Mouse (Mus musculus): ENCODE measurements around the gene Rgma. TPM values are rescaled to one million over a fixed set of nuclear protein-coding genes. Genes with fewer than 3 reads are reported as not detected.

The Rgma gene
- total and polyA plus RNA-seq, 2 experiments from 2014 or later: 39.9 to 96.4 TPM

- Histone ChIP-seq H3K27ac (ENCODE audit: low read depth, low read length) (peak overlapping the region; percentile 85), H3K9me3 (ENCODE audit: low read length) (no peaks in the 10 kb centered on the region), H3K36me3 (ENCODE audit: insufficient read depth) (no peaks in the 10 kb centered on the region), H3K9ac (peak overlapping the region; percentile 77), H3K4me1 (ENCODE audit: insufficient read depth) (0 out of 2 replicates have a peak, but pooled peaks cover 5% of the 10 kb centered on the region), H3K27me3 (ENCODE audit: insufficient read depth, low read length) (no peaks in the 10 kb centered on the region; the same call in 1 of the 2 replicates), H3K4me2 (ENCODE audit: low read depth) (peak overlapping the region; percentile 95), H3K4me3 (ENCODE audit: low read depth, low read length) (peak overlapping the region; percentile 81)
- no peak for ATAC-seq
- DNase-seq: no peak
- WGBS: 41% methylated on average over 6 of the region's 6 CpGs
- TF ChIP-seq CTCF (IDR thresholded peaks at IDR 0.05; ENCODE audit: low read depth): no peak
Measured at GRCm38 (mm10) chr7:73378034-73378433, 2.7 kb downstream of the Rgma start.

GRCm38 (mm10) chr7:73382843-73383242 lies 7.5 kb downstream of the Rgma start:
- DNase-seq (no peak), ATAC-seq (no peak)
- Histone ChIP-seq H3K4me3 (ENCODE audit: low read depth, low read length) (no peak overlapping the region), H3K9ac (no peak overlapping the region), H3K27me3 (ENCODE audit: insufficient read depth, low read length) (no peaks in the 10 kb centered on the region), H3K36me3 (ENCODE audit: insufficient read depth) (no peaks in the 10 kb centered on the region), H3K27ac (ENCODE audit: low read depth, low read length) (no peak overlapping the region), H3K4me2 (ENCODE audit: low read depth) (0 out of 2 replicates have a peak overlapping the region, but pooled peaks have one; percentile 6), H3K9me3 (ENCODE audit: low read length) (no peaks in the 10 kb centered on the region), H3K4me1 (ENCODE audit: insufficient read depth) (0 out of 2 replicates have a peak, but pooled peaks cover 8% of the 10 kb centered on the region)
- 49% methylated on average over 7 of the region's 7 CpGs for WGBS
- TF ChIP-seq CTCF (IDR thresholded peaks at IDR 0.05; ENCODE audit: low read depth): no peak

- no peak overlapping the region for H3K4me3 ChIP-seq (ENCODE audit: low read depth, low read length)
- no peaks in the 10 kb centered on the region for H3K36me3 ChIP-seq (ENCODE audit: insufficient read depth)
- no peak overlapping the region for H3K9ac ChIP-seq
- DNase-seq: no peak
- H3K4me2 ChIP-seq (ENCODE audit: low read depth): no peak overlapping the region
- H3K27me3 ChIP-seq (ENCODE audit: insufficient read depth, low read length): no peaks in the 10 kb centered on the region
- H3K27ac ChIP-seq (ENCODE audit: low read depth, low read length): no peak overlapping the region
- 64% methylated on average over 2 of the region's 2 CpGs for WGBS
- H3K9me3 ChIP-seq (ENCODE audit: low read length): no peaks in the 10 kb centered on the region
- no peak for ATAC-seq
- peak; percentile 43 for TF ChIP-seq CTCF (IDR thresholded peaks at IDR 0.05; ENCODE audit: low read depth)
- peaks cover 27% of the 10 kb centered on the region for H3K4me1 ChIP-seq (ENCODE audit: insufficient read depth)
Measured at GRCm38 (mm10) chr7:73388866-73389265, 13.6 kb downstream of the Rgma start.

DNA sequence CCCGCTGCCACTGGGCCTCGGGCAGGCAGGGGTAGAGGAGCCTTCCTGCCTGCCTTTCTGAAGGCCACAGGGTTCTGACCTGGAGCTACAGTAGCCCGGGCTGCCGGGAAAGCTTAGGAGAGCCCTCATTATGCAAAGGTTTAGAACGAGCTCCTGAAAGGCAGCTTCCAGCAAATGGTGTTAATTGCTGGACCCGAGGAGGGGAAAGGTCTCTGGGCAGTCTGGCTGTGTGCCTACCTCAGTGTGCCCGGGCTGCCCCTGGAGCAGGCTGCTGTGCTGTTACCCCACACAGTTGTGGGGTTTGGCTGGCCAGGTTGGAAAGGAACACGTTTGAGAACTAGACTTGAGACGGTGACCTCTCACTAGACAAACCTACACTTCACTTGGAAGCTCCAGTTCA lies 14.1 kb downstream of the Rgma start:
- 8% methylated on average over 9 of the region's 9 CpGs for WGBS
- peaks cover 27% of the 10 kb centered on the region for H3K4me1 ChIP-seq (ENCODE audit: insufficient read depth)
- no peaks in the 10 kb centered on the region for H3K36me3 ChIP-seq (ENCODE audit: insufficient read depth)
- no peak for DNase-seq
- H3K9me3 ChIP-seq (ENCODE audit: low read length): no peaks in the 10 kb centered on the region
- H3K27ac ChIP-seq (ENCODE audit: low read depth, low read length): peak overlapping the region; percentile 83; the same call in 1 of the 2 replicates
- ATAC-seq: no peak
- no peak for TF ChIP-seq CTCF (IDR thresholded peaks at IDR 0.05; ENCODE audit: low read depth)
- H3K27me3 ChIP-seq (ENCODE audit: insufficient read depth, low read length): no peaks in the 10 kb centered on the region
- peak overlapping the region; percentile 93; the same call in 1 of the 2 replicates for H3K4me2 ChIP-seq (ENCODE audit: low read depth)
- H3K4me3 ChIP-seq (ENCODE audit: low read depth, low read length): 0 out of 2 replicates have a peak overlapping the region, but pooled peaks have one; percentile 51
- 0 out of 2 replicates have a peak overlapping the region, but pooled peaks have one; percentile 65 for H3K9ac ChIP-seq

DNA sequence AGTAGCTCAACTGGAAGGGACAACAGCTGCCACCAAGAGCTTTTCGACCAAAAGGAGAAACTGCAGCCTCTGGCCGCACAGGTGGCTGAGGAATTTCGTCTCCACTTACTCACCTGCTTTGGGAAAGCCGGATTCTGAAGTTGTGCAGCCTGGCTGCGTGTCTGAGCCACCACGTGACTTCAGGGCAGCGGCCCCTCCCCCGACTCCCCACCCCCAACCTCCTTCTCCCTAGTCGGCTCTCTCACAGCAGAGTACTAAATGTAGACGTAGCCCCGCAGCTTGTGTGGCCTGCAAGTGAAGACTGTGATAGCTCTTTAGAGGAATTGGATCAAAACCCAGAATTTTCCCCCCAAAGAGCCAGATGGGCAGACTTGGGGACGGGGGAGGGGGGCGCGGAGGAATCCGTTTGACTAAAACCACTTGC lies 14.6 kb downstream of the Rgma start:
- peak; percentile 67 for DNase-seq
- 4% methylated on average over 15 of the region's 15 CpGs for WGBS

GRCm38 (mm10) chr7:73390426-73391001 lies 15.2 kb downstream of the Rgma start:
- H3K27me3 ChIP-seq (ENCODE audit: insufficient read depth, low read length): no peaks in the 10 kb centered on the region
- H3K9ac ChIP-seq: peak overlapping the region; percentile 65
- H3K9me3 ChIP-seq (ENCODE audit: low read length): no peaks in the 10 kb centered on the region
- 1% methylated on average over 18 of the region's 18 CpGs for WGBS
- peak overlapping the region; percentile 51 for H3K4me3 ChIP-seq (ENCODE audit: low read depth, low read length)
- no peak for TF ChIP-seq CTCF (IDR thresholded peaks at IDR 0.05; ENCODE audit: low read depth)
- H3K36me3 ChIP-seq (ENCODE audit: insufficient read depth): no peaks in the 10 kb centered on the region
- DNase-seq: peak; percentile 50
- peak; percentile 15 for ATAC-seq
- H3K27ac ChIP-seq (ENCODE audit: low read depth, low read length): peak overlapping the region; percentile 83
- H3K4me1 ChIP-seq (ENCODE audit: insufficient read depth): peaks cover 27% of the 10 kb centered on the region
- peak overlapping the region; percentile 93 for H3K4me2 ChIP-seq (ENCODE audit: low read depth)

More for the DNA sequence above, 14.6 kb downstream of the Rgma start:
- ATAC-seq: peak; percentile 28
- Histone ChIP-seq H3K27me3 (ENCODE audit: insufficient read depth, low read length) (no peaks in the 10 kb centered on the region), H3K4me1 (ENCODE audit: insufficient read depth) (peaks cover 27% of the 10 kb centered on the region), H3K4me3 (ENCODE audit: low read depth, low read length) (peak overlapping the region; percentile 51), H3K9ac (peak overlapping the region; percentile 65), H3K27ac (ENCODE audit: low read depth, low read length) (peak overlapping the region; percentile 83), H3K36me3 (ENCODE audit: insufficient read depth) (no peaks in the 10 kb centered on the region), H3K9me3 (ENCODE audit: low read length) (no peaks in the 10 kb centered on the region), H3K4me2 (ENCODE audit: low read depth) (peak overlapping the region; percentile 93)
- no peak for TF ChIP-seq CTCF (IDR thresholded peaks at IDR 0.05; ENCODE audit: low read depth)

DNA sequence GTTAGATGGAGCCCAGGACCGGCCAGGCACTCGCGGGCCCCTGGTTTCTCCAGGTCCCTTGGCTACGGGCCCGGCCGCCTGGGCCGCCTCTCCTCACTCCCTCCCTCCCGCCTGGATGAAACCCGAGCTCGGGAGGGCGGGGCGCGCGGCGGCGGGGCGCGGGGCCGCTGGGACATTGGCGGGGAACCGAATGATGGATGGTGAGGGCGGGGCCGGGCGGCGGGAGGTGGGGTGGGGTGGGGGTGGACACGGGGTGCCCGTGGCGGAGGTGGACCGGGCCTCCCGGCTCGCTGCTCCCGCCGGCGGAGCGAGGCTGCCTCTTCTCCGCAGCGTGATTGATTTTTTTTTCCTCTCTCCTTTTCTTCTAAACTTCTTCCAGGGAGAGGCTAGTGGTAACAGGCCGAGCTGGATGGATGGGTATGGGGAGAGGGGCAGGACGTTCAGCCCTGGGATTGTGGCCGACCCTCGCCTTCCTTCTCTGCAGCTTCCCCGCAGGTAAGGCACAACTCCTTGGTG lies 15.8 kb downstream of the Rgma start:
- no peaks in the 10 kb centered on the region for H3K36me3 ChIP-seq (ENCODE audit: insufficient read depth)
- H3K4me2 ChIP-seq (ENCODE audit: low read depth): peak overlapping the region; percentile 93
- H3K9ac ChIP-seq: peak overlapping the region; percentile 65
- DNase-seq (peak; percentile 70), ATAC-seq (peak; percentile 58)
- H3K4me1 ChIP-seq (ENCODE audit: insufficient read depth): peaks cover 27% of the 10 kb centered on the region
- TF ChIP-seq CTCF (IDR thresholded peaks at IDR 0.05; ENCODE audit: low read depth): no peak
- WGBS: under 1% methylated on average over 27 of the region's 42 CpGs
- no peaks in the 10 kb centered on the region for H3K9me3 ChIP-seq (ENCODE audit: low read length)
- H3K4me3 ChIP-seq (ENCODE audit: low read depth, low read length): peak overlapping the region; percentile 51
- H3K27me3 ChIP-seq (ENCODE audit: insufficient read depth, low read length): no peaks in the 10 kb centered on the region
- peak overlapping the region; percentile 83 for H3K27ac ChIP-seq (ENCODE audit: low read depth, low read length)

Data from forebrain, postnatal 0 days (tissue).